Mouse (Mus musculus) heart, embryonic 14.5 days (tissue): Measurements from ENCODE around the gene Tnfsf10. TPM values are rescaled to one million over a fixed set of nuclear protein-coding genes. Genes with fewer than 3 reads are reported as not detected.
"Not testable (repeated sequence)": the region's sequence is repeated elsewhere in the genome, so short reads cannot be mapped to it uniquely, and the experiment has no call there.

Experiments
- ATAC-seq: fragments of 200-750 bp; cut with Nextera tagmentation; 2 replicates; pipeline ENCODE4 v1.8.0; 2017; ENCODE audit warnings: low read depth, moderate TSS enrichment; ENCODE audit not compliant: insufficient number of reproducible peaks, insufficient read depth, low FRiP score
- H3K27ac ChIP-seq, 2 experiments: fragments of 200-500 bp in 1 of 2; fragments of 300-500 bp in 1 of 2; sonication (generic) in 1 of 2; replicated peaks in 1 of 2; 2 replicates each; pipeline ENCODE4 v1.5.1; 2012 to 2014; ENCODE audit warnings: low read depth in 2 of 2, low read length in 2 of 2, control low read depth in 1 of 2, mild to moderate bottlenecking in 1 of 2, mixed read lengths in 1 of 2; ENCODE audit not compliant: control insufficient read depth in 1 of 2, insufficient read depth in 1 of 2
- H3K27me3 ChIP-seq: fragments of 300-500 bp; sonication (generic); 2 replicates; pipeline ENCODE4 v1.6.1; 2014; ENCODE audit warnings: mild to moderate bottlenecking, low read length, control low read depth; ENCODE audit not compliant: control insufficient read depth, insufficient read depth
- H3K36me3 ChIP-seq: fragments of 300-500 bp; sonication (generic); 2 replicates; pipeline ENCODE4 v1.6.1; 2014; ENCODE audit warnings: mild to moderate bottlenecking, control low read depth, low read length, mixed read lengths; ENCODE audit not compliant: control insufficient read depth, insufficient read depth
- H3K4me1 ChIP-seq, 2 experiments: fragments of 200-500 bp in 1 of 2; fragments of 300-500 bp in 1 of 2; sonication (generic) in 1 of 2; 2 replicates each; pipeline ENCODE4 v1.6.1; 2012 to 2014; ENCODE audit warnings: low read length in 2 of 2, control low read depth in 1 of 2, mixed read lengths in 1 of 2; ENCODE audit not compliant: control insufficient read depth in 2 of 2, insufficient read depth in 2 of 2
- H3K4me2 ChIP-seq: fragments of 300-500 bp; sonication (generic); 2 replicates; pipeline ENCODE4 v1.6.1; 2014; ENCODE audit warnings: mild to moderate bottlenecking, low read length
- H3K4me3 ChIP-seq, 2 experiments: fragments of 200-500 bp in 1 of 2; fragments of 300-500 bp in 1 of 2; sonication (generic) in 1 of 2; 2 replicates each; pipeline ENCODE4 v1.5.1; 2012 to 2014; ENCODE audit warnings: low read length in 2 of 2, mild to moderate bottlenecking in 2 of 2, control low read depth in 1 of 2, low read depth in 1 of 2, moderate library complexity in 1 of 2; ENCODE audit not compliant: control insufficient read depth in 1 of 2, insufficient read depth in 1 of 2
- H3K9ac ChIP-seq: fragments of 300-500 bp; sonication (generic); 2 replicates; pipeline ENCODE4 v1.6.1; 2014; ENCODE audit warnings: mild to moderate bottlenecking, low read length
- H3K9me3 ChIP-seq: fragments of 300-500 bp; sonication (generic); 2 replicates; pipeline ENCODE4 v1.6.1; 2016; ENCODE audit warnings: low read length, control low read depth; ENCODE audit not compliant: control insufficient read depth
- WGBS: fragments of 180-500 bp; shearing (Covaris S2); extraction: QIAGEN DNeasy Blood & Tissue Kit; methylation state at CpG from one replicate; pipeline ENCODE4 v1.1.7; 2014; 5-methylcytosine and 5-hydroxymethylcytosine counted together
- polyA plus RNA-seq: library from polyadenylated mRNA; unstranded; fragments of >200 nt; fragmentation: Nextera tagmentation; extraction: Ambion mirVana; gene quantifications from 2 replicates; pipeline ENCODE4 v1.2.1, GENCODE M21; 2014

Tnfsf10 gene
- polyA plus RNA-seq, 1 experiment from 2014 or later = 0.23 TPM

DNA sequence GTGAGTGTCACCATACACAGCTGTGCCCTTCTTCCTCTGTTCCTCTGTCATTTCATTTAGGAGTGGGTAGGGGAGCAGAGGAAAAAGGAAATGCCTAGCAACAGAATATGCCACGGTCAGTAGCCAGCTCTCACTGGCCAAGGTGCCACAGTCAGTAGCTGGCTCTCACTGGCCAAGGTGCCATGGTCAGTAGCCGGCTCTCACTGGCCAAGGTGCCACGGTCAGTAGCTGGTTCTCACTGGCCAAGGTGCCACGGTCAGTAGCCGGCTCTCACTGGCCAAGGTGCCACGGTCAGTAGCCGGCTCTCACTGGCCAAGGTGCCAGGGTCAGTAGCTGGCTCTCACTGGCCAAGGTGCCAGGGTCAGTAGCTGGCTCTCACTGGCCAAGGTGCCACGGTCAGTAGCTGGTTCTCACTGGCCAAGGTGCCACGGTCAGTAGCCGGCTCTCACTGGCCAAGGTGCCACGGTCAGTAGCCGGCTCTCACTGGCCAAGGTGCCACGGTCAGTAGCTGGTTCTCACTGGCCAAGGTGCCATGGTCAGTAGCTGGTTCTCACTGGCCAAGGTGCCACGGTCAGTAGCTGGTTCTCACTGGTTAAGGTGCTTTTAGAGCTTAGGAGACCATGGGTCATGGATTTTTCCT, 37.4 kb upstream of the Tnfsf10 start:
- H3K27me3 ChIP-seq, H3K4me2 ChIP-seq, H3K4me3 ChIP-seq, H3K36me3 ChIP-seq, H3K9me3 ChIP-seq, H3K9ac ChIP-seq, H3K27ac ChIP-seq, ATAC-seq: not testable (repeated sequence)
- peaks cover 10 to 13% of the 10 kb centered on the region in 2 experiments; a peak in 3 of 4 replicates for H3K4me1 ChIP-seq
- WGBS = 95% methylated on average over 14 of the region's 14 CpGs

DNA sequence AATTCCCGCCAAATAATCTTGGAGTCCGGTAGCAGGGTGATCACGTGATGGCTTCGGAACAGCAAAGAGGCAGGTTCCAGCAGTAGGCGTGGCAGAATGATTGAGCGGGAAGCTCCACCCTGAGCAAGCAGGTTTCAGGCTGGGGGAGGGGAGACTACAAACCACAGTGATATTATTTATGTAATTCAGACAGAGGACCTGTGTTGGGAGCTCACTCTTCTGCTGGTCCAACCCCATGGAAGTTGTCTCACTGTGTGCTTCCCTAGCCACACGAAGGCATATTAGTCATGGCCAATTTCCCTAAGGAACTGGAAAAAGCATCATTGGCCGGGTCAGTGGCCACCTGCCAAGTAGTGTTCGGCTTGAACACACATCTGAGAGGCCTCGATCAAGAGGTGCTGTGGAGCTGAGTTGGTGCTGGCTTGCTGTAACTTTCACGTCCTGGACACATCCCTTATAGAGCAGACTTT, 36.5 kb upstream of the Tnfsf10 start:
- 50% methylated on average over 11 of the region's 11 CpGs for WGBS
- H3K4me3 ChIP-seq = no peak overlapping the region
- no peak for ATAC-seq
- no peak overlapping the region for H3K9ac ChIP-seq
- H3K4me1 ChIP-seq = peaks cover 10 to 13% of the 10 kb centered on the region in 2 experiments; a peak in 3 of 4 replicates
- H3K4me2 ChIP-seq = no peak overlapping the region
- no peaks in the 10 kb centered on the region for H3K36me3 ChIP-seq
- H3K9me3 ChIP-seq = no peaks in the 10 kb centered on the region
- H3K27me3 ChIP-seq = no peaks in the 10 kb centered on the region
- no peak overlapping the region for H3K27ac ChIP-seq

DNA sequence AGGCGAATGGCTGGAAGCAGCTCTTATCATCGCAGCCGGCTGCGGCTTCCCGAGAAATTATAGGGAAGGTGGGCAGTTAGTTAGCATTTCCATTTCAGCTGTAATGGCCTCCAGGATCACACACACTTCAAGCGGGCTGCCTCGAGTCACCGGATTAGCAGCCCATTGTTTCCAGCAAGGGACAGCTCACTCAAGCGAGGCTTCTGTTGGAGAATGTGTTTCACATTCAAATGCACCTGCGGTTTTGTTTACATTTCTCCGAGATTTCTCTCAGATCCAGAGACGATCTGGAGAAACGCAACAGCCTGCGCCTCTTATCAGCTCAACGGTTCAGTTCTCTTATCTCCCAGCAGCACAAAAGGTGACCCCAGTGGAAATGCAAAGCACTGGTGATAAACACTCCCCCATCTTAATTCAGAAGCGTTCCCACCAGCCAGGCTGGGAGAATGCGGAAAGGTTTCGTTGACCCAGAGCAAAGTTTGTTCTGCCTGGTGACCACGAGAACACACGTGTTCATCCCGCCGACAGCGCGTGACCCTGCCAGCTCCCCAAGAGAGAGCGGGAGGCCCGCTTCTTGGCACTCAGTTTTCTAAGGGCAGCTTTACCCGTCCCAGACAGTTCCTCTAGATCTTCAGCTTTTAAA, 33.6 kb upstream of the Tnfsf10 start:
- ATAC-seq = no peak
- Histone ChIP-seq H3K9me3 (no peaks in the 10 kb centered on the region), H3K36me3 (no peaks in the 10 kb centered on the region), H3K9ac (peak overlapping the region; percentile 22), H3K4me1 (peaks cover 10 to 13% of the 10 kb centered on the region in 2 experiments; a peak in 3 of 4 replicates), H3K27me3 (no peaks in the 10 kb centered on the region), H3K4me3 (peak overlapping the region; percentile 27 to 35), H3K27ac (peak overlapping the region in 1 of 2 experiments; percentile 2; a peak in 1 of 4 replicates), H3K4me2 (peak overlapping the region; percentile 69)
- 2% methylated on average over 27 of the region's 27 CpGs for WGBS

DNA sequence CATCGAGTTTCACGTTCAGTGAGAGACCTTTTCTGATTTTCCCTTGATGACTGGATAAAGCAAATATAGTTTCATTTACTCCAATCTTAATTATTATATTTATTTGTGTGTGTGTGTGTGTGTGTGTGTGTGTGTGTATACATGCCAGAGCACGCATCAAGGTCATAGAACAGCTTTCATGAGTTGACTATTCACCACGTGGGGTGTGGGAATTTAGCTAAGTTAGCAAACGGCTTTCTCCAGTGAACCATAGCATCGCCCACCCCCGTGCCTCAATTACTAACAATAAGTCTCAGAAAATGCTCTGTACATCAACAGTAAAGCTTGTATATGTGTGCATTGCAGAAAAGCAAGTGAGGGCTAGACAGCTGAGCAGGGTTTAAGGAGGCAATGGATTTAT, 33.0 kb upstream of the Tnfsf10 start:
- peak overlapping the region in 1 of 2 experiments; percentile 27; a peak in 2 of 4 replicates for H3K4me3 ChIP-seq
- no peak for ATAC-seq
- peak overlapping the region; percentile 69 for H3K4me2 ChIP-seq
- H3K9ac ChIP-seq = no peak overlapping the region
- H3K4me1 ChIP-seq = peaks cover 10 to 13% of the 10 kb centered on the region in 2 experiments
- H3K27ac ChIP-seq = no peak overlapping the region
- 64% methylated on average over 7 of the region's 7 CpGs for WGBS
- H3K9me3 ChIP-seq = no peaks in the 10 kb centered on the region
- no peaks in the 10 kb centered on the region for H3K27me3 ChIP-seq
- H3K36me3 ChIP-seq = no peaks in the 10 kb centered on the region

DNA sequence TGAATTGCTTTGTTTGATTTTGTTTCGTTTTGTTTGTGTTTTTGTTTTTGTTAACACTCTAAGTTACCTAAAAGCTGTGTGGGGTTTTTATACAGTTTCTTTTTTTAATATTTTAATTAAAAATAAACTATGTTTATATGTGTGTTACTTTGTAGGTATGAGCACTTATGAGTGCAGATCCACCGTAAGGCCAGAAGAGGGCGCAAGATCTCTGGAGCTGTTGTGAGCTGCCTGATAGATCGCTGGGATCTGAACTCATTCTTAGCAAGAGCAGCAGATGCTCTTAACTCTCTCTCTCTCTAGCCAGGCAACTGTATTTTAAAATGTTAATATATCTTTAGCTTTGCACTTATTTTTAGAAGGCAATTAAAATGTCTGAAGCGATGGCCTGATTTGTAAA, 32.6 kb upstream of the Tnfsf10 start:
- no peak for ATAC-seq
- H3K27me3 ChIP-seq = no peaks in the 10 kb centered on the region
- no peak overlapping the region for H3K4me3 ChIP-seq
- H3K36me3 ChIP-seq = no peaks in the 10 kb centered on the region
- 88% methylated on average over 5 of the region's 5 CpGs for WGBS
- no peak overlapping the region for H3K27ac ChIP-seq
- no peaks in the 10 kb centered on the region for H3K9me3 ChIP-seq
- peaks cover 10 to 13% of the 10 kb centered on the region in 2 experiments for H3K4me1 ChIP-seq
- H3K4me2 ChIP-seq = no peak overlapping the region
- no peak overlapping the region for H3K9ac ChIP-seq

DNA sequence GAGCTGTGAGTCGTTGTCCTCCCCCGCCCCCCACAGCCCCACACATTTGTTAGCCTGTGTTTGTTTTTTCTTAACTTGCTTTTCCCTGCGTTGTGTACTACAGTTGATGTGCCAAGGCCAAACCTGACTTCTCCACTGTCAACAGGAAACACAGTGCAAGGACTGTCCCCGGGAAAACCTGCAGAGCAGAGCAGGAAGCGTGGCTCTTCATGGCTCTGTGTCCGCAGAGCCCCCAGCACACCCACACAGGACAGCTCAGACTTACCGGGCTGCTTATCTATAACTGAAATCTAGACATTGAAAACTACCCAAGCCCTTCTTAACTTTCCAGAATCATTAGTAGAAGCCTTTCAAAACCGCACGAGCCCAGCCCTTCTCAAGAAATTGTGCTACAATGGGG, 31.8 kb upstream of the Tnfsf10 start:
- H3K27me3 ChIP-seq = no peaks in the 10 kb centered on the region
- 61% methylated on average over 9 of the region's 9 CpGs for WGBS
- ATAC-seq = no peak
- no peak overlapping the region for H3K4me2 ChIP-seq
- H3K4me3 ChIP-seq = no peak overlapping the region
- no peaks in the 10 kb centered on the region for H3K36me3 ChIP-seq
- no peaks in the 10 kb centered on the region for H3K9me3 ChIP-seq
- H3K27ac ChIP-seq = no peak overlapping the region
- peaks cover 10 to 12% of the 10 kb centered on the region in 2 experiments for H3K4me1 ChIP-seq
- H3K9ac ChIP-seq = no peak overlapping the region

DNA sequence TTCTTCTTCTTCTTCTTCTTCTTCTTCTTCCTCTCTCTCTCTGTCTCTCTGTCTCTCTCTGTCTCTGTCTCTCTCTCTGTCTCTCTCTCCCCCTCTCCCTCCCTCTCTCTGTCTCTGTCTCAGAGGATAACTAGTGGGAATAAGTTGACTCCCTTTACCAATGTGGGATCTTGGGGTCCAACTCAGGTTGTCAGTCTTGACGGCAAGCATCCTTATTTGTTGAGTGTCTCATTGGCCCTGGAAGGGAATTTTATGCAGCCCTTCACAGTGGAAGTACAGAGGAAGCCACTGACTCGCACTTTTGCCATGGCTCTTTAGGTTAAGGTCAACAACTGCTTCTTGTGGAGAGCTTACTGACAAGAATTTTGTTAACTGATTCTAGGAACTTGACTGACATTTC, 28.5 kb upstream of the Tnfsf10 start:
- Histone ChIP-seq H3K4me3 (no peak overlapping the region), H3K4me1 (peaks cover 2 to 3% of the 10 kb centered on the region in 2 experiments; a peak in 3 of 4 replicates), H3K27ac (no peak overlapping the region), H3K27me3 (no peaks in the 10 kb centered on the region), H3K4me2 (no peak overlapping the region), H3K36me3 (no peaks in the 10 kb centered on the region), H3K9ac (no peak overlapping the region), H3K9me3 (no peaks in the 10 kb centered on the region)
- 53% methylated on average over 2 of the region's 2 CpGs for WGBS
- no peak for ATAC-seq
